Mouse (Mus musculus): Measurements from ENCODE around the gene Lrrc59. TPM values are rescaled to one million over a fixed set of nuclear protein-coding genes. Genes with fewer than 3 reads are reported as not detected.
"Not testable (repeated sequence)": the region's sequence is repeated elsewhere in the genome, so short reads cannot be mapped to it uniquely, and the experiment has no call there.

Gene Lrrc59
- total and polyA plus RNA-seq, 2 experiments from 2014 or later = 128 to 135 TPM

DNA sequence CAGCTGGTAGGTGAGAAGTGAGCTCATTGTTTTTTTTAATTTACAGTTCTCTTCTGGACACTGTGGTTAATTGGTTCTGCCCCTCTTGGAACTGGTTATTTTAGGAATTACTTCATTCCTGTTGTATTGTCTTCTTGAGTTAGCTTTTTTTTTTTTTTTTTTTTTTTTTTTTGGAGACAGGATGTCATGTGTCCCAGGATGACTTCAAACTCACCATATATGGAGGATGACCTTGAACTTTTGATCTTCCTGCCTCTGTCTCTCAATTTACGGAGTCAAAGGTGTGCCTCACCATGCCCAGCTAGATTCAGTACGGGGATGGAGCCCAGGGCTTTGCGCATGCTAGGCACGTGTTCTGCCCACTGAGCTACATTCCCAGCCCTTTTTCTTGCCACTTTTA, 52.1 kb downstream of the Lrrc59 start:
- TF ChIP-seq CTCF (IDR thresholded peaks at IDR 0.05) = no peak
- no peaks in the 10 kb centered on the region for H3K36me3 ChIP-seq (ENCODE audit: insufficient read depth, low read length)
- H3K4me3 ChIP-seq (ENCODE audit: low read depth, low read length) = no peak overlapping the region
- no peak overlapping the region for H3K4me2 ChIP-seq (ENCODE audit: low read depth, low read length, poor library complexity, severe bottlenecking)
- H3K9ac ChIP-seq (replicated peaks; ENCODE audit: low read length, poor library complexity, severe bottlenecking) = no peak overlapping the region
- H3K27ac ChIP-seq (ENCODE audit: low read depth, low read length) = no peak overlapping the region
- H3K9me3 ChIP-seq (ENCODE audit: low read length) = no peaks in the 10 kb centered on the region
- H3K4me1 ChIP-seq (ENCODE audit: insufficient read depth, low read length) = no peaks in the 10 kb centered on the region
- no peak for DNase-seq (ENCODE audit: low spot score)
- no peak for ATAC-seq (ENCODE audit: low FRiP score)
- no peaks in the 10 kb centered on the region for H3K27me3 ChIP-seq (ENCODE audit: insufficient read depth, low read length)
- WGBS = 87% methylated on average over 4 of the region's 4 CpGs

GRCm38 (mm10) chr11:94682427-94682826, 52.9 kb downstream of the Lrrc59 start:
- ATAC-seq (ENCODE audit: low FRiP score) = no peak
- no peak overlapping the region for H3K9ac ChIP-seq (replicated peaks; ENCODE audit: low read length, poor library complexity, severe bottlenecking)
- DNase-seq (ENCODE audit: low spot score) = no peak
- H3K4me3 ChIP-seq (ENCODE audit: low read depth, low read length) = no peak overlapping the region
- WGBS = 84% methylated on average over 7 of the region's 7 CpGs
- H3K27me3 ChIP-seq (ENCODE audit: insufficient read depth, low read length) = no peaks in the 10 kb centered on the region
- H3K9me3 ChIP-seq (ENCODE audit: low read length) = no peaks in the 10 kb centered on the region
- H3K36me3 ChIP-seq (ENCODE audit: insufficient read depth, low read length) = no peaks in the 10 kb centered on the region
- H3K4me1 ChIP-seq (ENCODE audit: insufficient read depth, low read length) = no peaks in the 10 kb centered on the region
- no peak overlapping the region for H3K4me2 ChIP-seq (ENCODE audit: low read depth, low read length, poor library complexity, severe bottlenecking)
- no peak overlapping the region for H3K27ac ChIP-seq (ENCODE audit: low read depth, low read length)
- TF ChIP-seq CTCF (IDR thresholded peaks at IDR 0.05) = no peak

- no peak for TF ChIP-seq CTCF (IDR thresholded peaks at IDR 0.05)
- H3K27me3 ChIP-seq (ENCODE audit: insufficient read depth, low read length) = no peaks in the 10 kb centered on the region
- no peak overlapping the region for H3K4me3 ChIP-seq (ENCODE audit: low read depth, low read length)
- H3K9me3 ChIP-seq (ENCODE audit: low read length) = no peaks in the 10 kb centered on the region
- DNase-seq (ENCODE audit: low spot score) (no peak), ATAC-seq (ENCODE audit: low FRiP score) (no peak)
- no peaks in the 10 kb centered on the region for H3K4me1 ChIP-seq (ENCODE audit: insufficient read depth, low read length)
- H3K36me3 ChIP-seq (ENCODE audit: insufficient read depth, low read length) = no peaks in the 10 kb centered on the region
- no peak overlapping the region for H3K27ac ChIP-seq (ENCODE audit: low read depth, low read length)
- no peak overlapping the region for H3K9ac ChIP-seq (replicated peaks; ENCODE audit: low read length, poor library complexity, severe bottlenecking)
- 81% methylated on average over 6 of the region's 6 CpGs for WGBS
- no peak overlapping the region for H3K4me2 ChIP-seq (ENCODE audit: low read depth, low read length, poor library complexity, severe bottlenecking)
Measured at GRCm38 (mm10) chr11:94687178-94687577, 57.6 kb downstream of the Lrrc59 start.

DNA sequence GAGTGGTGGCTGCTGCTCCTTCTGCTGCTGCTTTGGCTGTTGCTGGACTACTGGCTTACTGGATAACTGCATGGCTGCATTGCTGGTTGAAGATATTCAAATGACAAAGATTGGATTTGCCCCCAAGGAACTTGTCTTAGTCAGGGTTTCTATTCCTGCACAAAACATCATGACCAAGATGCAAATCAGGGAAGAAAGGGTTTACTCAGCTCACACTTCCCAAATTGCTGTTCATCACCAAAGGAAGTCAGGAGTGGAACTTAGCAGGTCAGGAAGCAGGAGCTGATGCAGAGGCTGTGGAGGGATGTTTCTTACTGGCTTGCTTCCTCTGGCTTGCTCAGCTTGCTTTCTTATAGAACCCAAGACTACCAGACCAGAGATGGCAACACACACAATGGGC, 62.9 kb downstream of the Lrrc59 start:
- H3K4me2 ChIP-seq (ENCODE audit: low read depth, low read length, poor library complexity, severe bottlenecking); H3K27me3 ChIP-seq (ENCODE audit: insufficient read depth, low read length); H3K36me3 ChIP-seq (ENCODE audit: insufficient read depth, low read length); H3K4me3 ChIP-seq (ENCODE audit: low read depth, low read length); H3K9ac ChIP-seq (replicated peaks; ENCODE audit: low read length, poor library complexity, severe bottlenecking); DNase-seq (ENCODE audit: low spot score); H3K27ac ChIP-seq (ENCODE audit: low read depth, low read length); H3K4me1 ChIP-seq (ENCODE audit: insufficient read depth, low read length); ATAC-seq (ENCODE audit: low FRiP score); H3K9me3 ChIP-seq (ENCODE audit: low read length): not testable (repeated sequence)

Other genes with a start within 250 kb of the Lrrc59 start
- gene Abcc3, start 236.8 kb upstream of the Lrrc59 start, total RNA-seq (2014; rRNA removed) = 1.7 and 3.6 TPM in 2 replicates
- gene Abcc3, start 236.8 kb upstream of the Lrrc59 start, polyA plus RNA-seq (2015; fragmentation: Nextera tagmentation; extraction: Ambion mirVana) = 0.72 and 0.99 TPM in 2 replicates
- gene Cacna1g, start 155.6 kb upstream of the Lrrc59 start, total RNA-seq (2014; rRNA removed) = 94.6 and 131 TPM in 2 replicates
- 13.0 and 13.2 TPM in 2 replicates for gene Cacna1g, start 155.6 kb upstream of the Lrrc59 start, polyA plus RNA-seq (2015; fragmentation: Nextera tagmentation; extraction: Ambion mirVana)
- gene Spata20, start 143.6 kb upstream of the Lrrc59 start, total RNA-seq (2014; rRNA removed) = 0.93 and 6.5 TPM in 2 replicates
- 1.2 and 1.3 TPM in 2 replicates for gene Spata20, start 143.6 kb upstream of the Lrrc59 start, polyA plus RNA-seq (2015; fragmentation: Nextera tagmentation; extraction: Ambion mirVana)
- 1.1 and 5.0 TPM in 2 replicates for gene Epn3, start 129.8 kb upstream of the Lrrc59 start, total RNA-seq (2014; rRNA removed)
- 0.92 and 1.4 TPM in 2 replicates for gene Epn3, start 129.8 kb upstream of the Lrrc59 start, polyA plus RNA-seq (2015; fragmentation: Nextera tagmentation; extraction: Ambion mirVana)
- 3.2 and 4.4 TPM in 2 replicates for gene Mycbpap, start 108.0 kb upstream of the Lrrc59 start, total RNA-seq (2014; rRNA removed)
- 1.2 and 2.0 TPM in 2 replicates for gene Mycbpap, start 108.0 kb upstream of the Lrrc59 start, polyA plus RNA-seq (2015; fragmentation: Nextera tagmentation; extraction: Ambion mirVana)
- gene Rsad1, start 80.5 kb upstream of the Lrrc59 start, total RNA-seq (2014; rRNA removed) = 12.6 and 19.5 TPM in 2 replicates
- gene Rsad1, start 80.5 kb upstream of the Lrrc59 start, polyA plus RNA-seq (2015; fragmentation: Nextera tagmentation; extraction: Ambion mirVana) = 11.5 and 13.5 TPM in 2 replicates
- gene Chad, start 64.7 kb upstream of the Lrrc59 start, total RNA-seq (2014; rRNA removed) = 0.11 TPM in 1 of 2 replicates, not detected in the other
- gene Chad, start 64.7 kb upstream of the Lrrc59 start, polyA plus RNA-seq (2015; fragmentation: Nextera tagmentation; extraction: Ambion mirVana) = 0.85 and 0.87 TPM in 2 replicates
- 3.9 and 6.6 TPM in 2 replicates for gene Acsf2, start 27.9 kb upstream of the Lrrc59 start, total RNA-seq (2014; rRNA removed)
- gene Acsf2, start 27.9 kb upstream of the Lrrc59 start, polyA plus RNA-seq (2015; fragmentation: Nextera tagmentation; extraction: Ambion mirVana) = 1.7 and 1.9 TPM in 2 replicates
- 42.5 and 49.5 TPM in 2 replicates for gene Mrpl27, start 24.0 kb downstream of the Lrrc59 start, total RNA-seq (2014; rRNA removed)
- gene Mrpl27, start 24.0 kb downstream of the Lrrc59 start, polyA plus RNA-seq (2015; fragmentation: Nextera tagmentation; extraction: Ambion mirVana) = 162 and 169 TPM in 2 replicates
- 0.28 and 0.49 TPM in 2 replicates for gene Eme1, start 24.2 kb downstream of the Lrrc59 start, total RNA-seq (2014; rRNA removed)
- gene Eme1, start 24.2 kb downstream of the Lrrc59 start, polyA plus RNA-seq (2015; fragmentation: Nextera tagmentation; extraction: Ambion mirVana) = 0.75 and 0.82 TPM in 2 replicates
- gene Xylt2, start 47.7 kb downstream of the Lrrc59 start, total RNA-seq (2014; rRNA removed) = 38.4 and 45.8 TPM in 2 replicates
- 10.2 and 12.5 TPM in 2 replicates for gene Xylt2, start 47.7 kb downstream of the Lrrc59 start, polyA plus RNA-seq (2015; fragmentation: Nextera tagmentation; extraction: Ambion mirVana)
- 0.22 TPM in 1 of 2 replicates, not detected in the other for gene Gm11541, start 74.7 kb downstream of the Lrrc59 start, total RNA-seq (2014; rRNA removed)
- gene Gm11541, start 74.7 kb downstream of the Lrrc59 start, polyA plus RNA-seq (2015; fragmentation: Nextera tagmentation; extraction: Ambion mirVana) = not detected in 2 replicates
- gene Cdc34b, start 112.0 kb downstream of the Lrrc59 start, total RNA-seq (2014; rRNA removed) = 1.1 TPM in 1 of 2 replicates, not detected in the other
- gene Cdc34b, start 112.0 kb downstream of the Lrrc59 start, polyA plus RNA-seq (2015; fragmentation: Nextera tagmentation; extraction: Ambion mirVana) = 0.14 TPM in 1 of 2 replicates, not detected in the other
- not detected in 2 replicates for gene Tmem92, start 152.9 kb downstream of the Lrrc59 start, total RNA-seq (2014; rRNA removed)
- not detected in 2 replicates for gene Tmem92, start 152.9 kb downstream of the Lrrc59 start, polyA plus RNA-seq (2015; fragmentation: Nextera tagmentation; extraction: Ambion mirVana)

Measured in midbrain, postnatal 0 days (tissue).